Mouse (Mus musculus) layer of hippocampus, postnatal 25 days (tissue): ENCODE data around the gene Gtpbp2. TPM values are rescaled to one million over a fixed set of nuclear protein-coding genes. Genes with fewer than 3 reads are reported as not detected.

Experiments used
- DNase-seq, 2 experiments: peaks; one replicate each; pipeline ENCODE4 v3.0.0; 2022; ENCODE audit warnings: mixed read lengths in 2 of 2, low spot score in 1 of 2; ENCODE audit errors: extremely low spot score in 1 of 2
- total RNA-seq, 2 experiments: library from RNA; stranded (reverse); gene quantifications; 2 replicates each; pipeline ENCODE4 v1.2.3; 2021

The Gtpbp2 gene
- total RNA-seq, 2 experiments from 2014 or later, result 91.4 to 124 TPM

DNA sequence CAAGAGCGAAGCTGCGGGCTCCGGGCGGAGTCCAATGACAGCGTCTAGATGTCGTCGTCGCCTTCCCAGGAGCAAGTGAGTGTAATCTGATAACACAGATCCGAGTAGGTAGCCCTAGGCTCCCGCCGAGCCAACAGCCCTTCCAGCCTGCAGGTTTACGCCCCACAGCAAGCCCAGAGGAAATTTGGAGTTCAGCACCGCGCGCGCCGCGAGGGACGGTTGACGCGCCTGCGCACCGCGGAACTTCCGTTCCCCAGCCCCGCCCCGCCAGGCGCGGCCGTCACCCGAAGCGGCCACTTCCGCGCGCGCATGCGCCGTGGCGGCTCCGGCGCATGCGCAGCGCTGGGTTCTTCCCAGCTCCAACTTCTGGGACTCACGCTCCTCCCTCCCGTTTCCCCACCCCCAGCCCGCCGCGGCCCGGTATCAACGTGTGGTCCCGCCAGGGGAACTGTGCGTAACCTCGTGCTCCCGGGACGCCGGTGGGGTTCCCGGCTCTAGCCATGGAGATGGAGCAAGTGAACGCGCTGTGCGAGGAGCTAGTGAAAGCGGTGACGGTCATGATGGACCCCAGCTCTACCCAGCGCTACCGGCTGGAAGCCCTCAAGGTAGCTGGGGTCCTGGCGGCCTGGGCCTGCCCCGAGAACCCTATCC, 41.7 kb downstream of the Gtpbp2 start, which contains the start of the genes Polh and Xpo5:
Gene Polh, minus strand, starts transcription at position 225 of the 651 bp plus-strand sequence.
Gene Xpo5, plus strand, starts transcription at position 362 of the 651 bp plus-strand sequence.
- peak; percentile 79 to 85 for DNase-seq

- DNase-seq, result no peak
These were observed 42.2 kb downstream of the Gtpbp2 start for GRCm38 (mm10) chr17:46203078-46203477.

GRCm38 (mm10) chr17:46206676-46207075, 45.8 kb downstream of the Gtpbp2 start:
- no peak for DNase-seq

DNA sequence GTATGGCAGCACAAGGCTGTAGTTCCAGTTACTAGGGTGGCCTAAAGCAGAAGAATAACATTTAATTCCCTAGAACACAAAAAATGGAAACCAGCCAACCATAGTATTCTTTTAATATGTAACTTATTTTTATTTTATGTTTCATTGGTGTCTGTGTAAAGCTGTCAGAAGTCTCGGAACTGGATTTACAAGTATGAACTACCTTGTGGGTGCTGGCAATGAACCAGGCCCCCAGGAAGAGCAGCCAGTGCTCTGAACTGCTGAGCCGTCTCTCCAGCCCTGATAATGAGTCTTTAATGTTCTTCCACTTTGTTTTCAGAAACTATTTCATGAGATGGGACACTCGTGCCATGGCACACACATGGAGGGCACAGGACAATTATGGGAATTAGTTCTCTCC, 49.7 kb downstream of the Gtpbp2 start:
- DNase-seq, result no peak

Other genes with a start within 250 kb of the Gtpbp2 start
- 10 to 100 TPM; 56.3 to 62.8 TPM for gene Vegfa, start 128.7 kb upstream of the Gtpbp2 start, total RNA-seq
- gene Mrps18a, start 50.0 kb upstream of the Gtpbp2 start, total RNA-seq, result 10 to 100 TPM; 80.9 to 81.4 TPM
- 10 to 100 TPM; 24.6 to 28.4 TPM for gene Rsph9, start 16.8 kb upstream of the Gtpbp2 start, total RNA-seq
- 10 to 100 TPM; 10.7 to 11.0 TPM for gene Mad2l1bp, start 7.5 kb upstream of the Gtpbp2 start, total RNA-seq
- 1 to 10 TPM; 5.9 to 6.0 TPM for gene Polh, start 41.6 kb downstream of the Gtpbp2 start, total RNA-seq
- 10 to 100 TPM; 44.9 to 45.7 TPM for gene Xpo5, start 41.8 kb downstream of the Gtpbp2 start, total RNA-seq
- 10 to 100 TPM; 36.3 to 40.4 TPM for gene Polr1c, start 87.0 kb downstream of the Gtpbp2 start, total RNA-seq
- gene Yipf3, start 87.0 kb downstream of the Gtpbp2 start, total RNA-seq, result 10 to 100 TPM; 83.8 to 97.4 TPM
- gene Lrrc73, start 92.5 kb downstream of the Gtpbp2 start, total RNA-seq, result 10 to 100 TPM; 69.7 to 72.5 TPM
- gene Tjap1, start 122.0 kb downstream of the Gtpbp2 start, total RNA-seq, result 10 to 100 TPM; 47.6 to 49.6 TPM
- gene Dlk2, start 136.4 kb downstream of the Gtpbp2 start, total RNA-seq, result 10 to 100 TPM; 45.3 to 47.0 TPM
- gene Abcc10, start 167.3 kb downstream of the Gtpbp2 start, total RNA-seq, result 10 to 100 TPM in 1 of 2 experiments, 1 to 10 TPM in 1; 8.8 to 11.7 TPM
- gene Zfp318, start 222.7 kb downstream of the Gtpbp2 start, total RNA-seq, result 10 to 100 TPM; 51.3 to 69.7 TPM